Mouse (Mus musculus): ENCODE measurements around the gene Fam155a.

- TF ChIP-seq CTCF (IDR thresholded peaks at IDR 0.05; ENCODE audit: extremely low read depth, insufficient read length, insufficient replicate concordance, low read depth, low read length) (no peak), POLR2A (IDR thresholded peaks at IDR 0.05; ENCODE audit: low read depth, low read length) (no peak)
Observed at GRCm38 (mm10) chr8:9367721-9368120, 403.2 kb downstream of the Fam155a start.
